Mouse (Mus musculus): ENCODE data around the gene Saysd1. TPM values are rescaled to one million over a fixed set of nuclear protein-coding genes. Genes with fewer than 3 reads are reported as not detected.

The Saysd1 gene
- polyA plus RNA-seq, 2 experiments, result 1.9 to 4.1 TPM

Other genes with a start within 250 kb of the Saysd1 start
- 2.7 and 5.2 TPM in 2 replicates for gene Gng2, start 160.9 kb downstream of the Saysd1 start, polyA plus RNA-seq (2012; rRNA removed)
- 6.7 and 8.7 TPM in 2 replicates for gene Gng2, start 160.9 kb downstream of the Saysd1 start, polyA plus RNA-seq (2014; fragmentation: Nextera tagmentation; extraction: Ambion mirVana)
- 3.1 and 3.2 TPM in 2 replicates for gene Kcnk5, start 43.3 kb upstream of the Saysd1 start, polyA plus RNA-seq (2012; rRNA removed)
- gene Kcnk5, start 43.3 kb upstream of the Saysd1 start, polyA plus RNA-seq (2014; fragmentation: Nextera tagmentation; extraction: Ambion mirVana), result 3.6 and 4.1 TPM in 2 replicates
- gene Kcnk16, start 130.7 kb upstream of the Saysd1 start, polyA plus RNA-seq (2012; rRNA removed), result 5.4 and 8.5 TPM in 2 replicates
- gene Kcnk16, start 130.7 kb upstream of the Saysd1 start, polyA plus RNA-seq (2014; fragmentation: Nextera tagmentation; extraction: Ambion mirVana), result 8.8 and 10.5 TPM in 2 replicates
- 5.1 and 6.1 TPM in 2 replicates for gene Nudt13, start 156.2 kb upstream of the Saysd1 start, polyA plus RNA-seq (2012; rRNA removed)
- 2.6 and 4.8 TPM in 2 replicates for gene Nudt13, start 156.2 kb upstream of the Saysd1 start, polyA plus RNA-seq (2014; fragmentation: Nextera tagmentation; extraction: Ambion mirVana)
- gene Ecd, start 209.6 kb upstream of the Saysd1 start, polyA plus RNA-seq (2012; rRNA removed), result 12.4 and 15.6 TPM in 2 replicates
- gene Ecd, start 209.6 kb upstream of the Saysd1 start, polyA plus RNA-seq (2014; fragmentation: Nextera tagmentation; extraction: Ambion mirVana), result 25.8 and 28.9 TPM in 2 replicates
- gene Fam149b, start 209.6 kb upstream of the Saysd1 start, polyA plus RNA-seq (2012; rRNA removed), result 6.6 and 7.4 TPM in 2 replicates
- gene Fam149b, start 209.6 kb upstream of the Saysd1 start, polyA plus RNA-seq (2014; fragmentation: Nextera tagmentation; extraction: Ambion mirVana), result 6.8 and 8.2 TPM in 2 replicates